Mouse (Mus musculus) limb, embryonic 14.5 days (tissue): ENCODE measurements around the gene Ahnak. TPM values are rescaled to one million over a fixed set of nuclear protein-coding genes. Genes with fewer than 3 reads are reported as not detected.

Experiments used
- ATAC-seq: fragments of 200-750 bp; cut with Nextera tagmentation; 2 replicates; pipeline ENCODE4 v1.8.0; 2017; ENCODE audit warnings: low read depth, moderate number of reproducible peaks, moderate TSS enrichment; ENCODE audit not compliant: low FRiP score
- DNase-seq: peaks from one replicate; pipeline ENCODE4 v3.0.0-alpha.2; 2015; ENCODE audit warnings: low spot score
- H3K27ac ChIP-seq: fragments of 300-500 bp; sonication (generic); replicated peaks from 2 replicates; pipeline ENCODE4 v1.5.1; 2014; ENCODE audit warnings: low read depth, mild to moderate bottlenecking, low read length, moderate library complexity, mixed read lengths
- H3K27me3 ChIP-seq: fragments of 300-500 bp; sonication (generic); 2 replicates; pipeline ENCODE4 v1.6.1; 2014; ENCODE audit warnings: low read length, mixed read lengths; ENCODE audit not compliant: control insufficient read depth, insufficient read depth
- H3K36me3 ChIP-seq: fragments of 300-500 bp; sonication (generic); 2 replicates; pipeline ENCODE4 v1.6.1; 2014; ENCODE audit warnings: mild to moderate bottlenecking, low read length, moderate library complexity, mixed read lengths; ENCODE audit not compliant: control insufficient read depth, insufficient read depth
- H3K4me1 ChIP-seq: fragments of 300-500 bp; sonication (generic); 2 replicates; pipeline ENCODE4 v1.6.1; 2014; ENCODE audit warnings: antibody characterized with exemption, low read length, mixed read lengths; ENCODE audit not compliant: control insufficient read depth, insufficient read depth
- H3K4me2 ChIP-seq: fragments of 300-500 bp; sonication (generic); replicated peaks from 2 replicates; pipeline ENCODE4 v1.6.1; 2014; ENCODE audit warnings: low read depth, mild to moderate bottlenecking, low read length, moderate library complexity; ENCODE audit not compliant: severe bottlenecking
- H3K4me3 ChIP-seq: fragments of 300-500 bp; sonication (generic); replicated peaks from 2 replicates; pipeline ENCODE4 v1.5.1; 2014; ENCODE audit warnings: low read length
- H3K9ac ChIP-seq: fragments of 300-500 bp; sonication (generic); 2 replicates; pipeline ENCODE4 v1.6.1; 2014; ENCODE audit warnings: mild to moderate bottlenecking, low read depth, low read length, moderate library complexity; ENCODE audit not compliant: severe bottlenecking
- H3K9me3 ChIP-seq: fragments of 300-500 bp; sonication (generic); 2 replicates; pipeline ENCODE4 v1.6.1; 2016; ENCODE audit warnings: low read length; ENCODE audit not compliant: control insufficient read depth
- POLR2A ChIP-seq: fragments of 200-500 bp; IDR thresholded peaks from 2 replicates; pipeline ENCODE4 v1.8.0; 2012; ENCODE audit warnings: inconsistent platforms, mild to moderate bottlenecking, moderate library complexity, borderline replicate concordance; ENCODE audit not compliant: insufficient read depth, insufficient read length; ENCODE audit errors: extremely low read depth
- WGBS: fragments of 180-500 bp; shearing (Covaris S2); extraction: QIAGEN DNeasy Blood & Tissue Kit; methylation state at CpG from one replicate; pipeline ENCODE4 v1.1.7; 2014; 5-methylcytosine and 5-hydroxymethylcytosine counted together
- polyA plus RNA-seq, 2 experiments: library from polyadenylated mRNA; depleted of rRNA in 1 of 2; stranded (reverse) in 1 of 2; unstranded in 1 of 2; fragments of >200 nt; fragmentation: Nextera tagmentation in 1 of 2; extraction: Ambion mirVana in 1 of 2; gene quantifications; 2 replicates each; pipeline versions ENCODE4 v1.2.1 to v1.2.3; 2012 to 2014

The Ahnak gene
- polyA plus RNA-seq, 2 experiments = 31.4 to 61.6 TPM

DNA sequence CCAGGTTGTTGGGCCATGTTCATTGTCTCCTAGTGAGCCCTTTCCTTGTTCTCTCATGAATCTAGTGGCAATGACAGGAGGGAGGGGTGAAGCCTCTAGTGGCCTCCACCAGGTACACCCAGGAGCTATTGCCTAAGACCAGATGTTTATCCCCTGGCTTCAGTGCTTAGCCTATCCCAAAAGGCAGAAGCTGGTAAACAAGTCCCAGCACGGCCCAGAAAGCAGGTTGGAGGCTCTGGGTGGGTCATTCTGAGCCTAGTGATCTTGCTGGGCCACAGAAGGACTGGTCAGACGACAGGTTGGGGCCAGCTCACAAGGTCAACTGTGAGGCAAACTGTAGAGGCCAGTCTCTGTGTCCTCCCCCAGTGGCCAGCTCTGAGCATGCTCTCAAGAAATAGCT, 101.6 kb downstream of the Ahnak start:
- no peak for TF ChIP-seq POLR2A
- Histone ChIP-seq H3K4me2 (no peak overlapping the region), H3K27ac (no peak overlapping the region), H3K4me3 (no peak overlapping the region), H3K9ac (no peak overlapping the region), H3K9me3 (no peaks in the 10 kb centered on the region), H3K36me3 (no peaks in the 10 kb centered on the region), H3K4me1 (no peaks in the 10 kb centered on the region), H3K27me3 (no peaks in the 10 kb centered on the region)
- ATAC-seq (no peak), DNase-seq (no peak)
- 44% methylated on average over 2 of the region's 2 CpGs for WGBS

DNA sequence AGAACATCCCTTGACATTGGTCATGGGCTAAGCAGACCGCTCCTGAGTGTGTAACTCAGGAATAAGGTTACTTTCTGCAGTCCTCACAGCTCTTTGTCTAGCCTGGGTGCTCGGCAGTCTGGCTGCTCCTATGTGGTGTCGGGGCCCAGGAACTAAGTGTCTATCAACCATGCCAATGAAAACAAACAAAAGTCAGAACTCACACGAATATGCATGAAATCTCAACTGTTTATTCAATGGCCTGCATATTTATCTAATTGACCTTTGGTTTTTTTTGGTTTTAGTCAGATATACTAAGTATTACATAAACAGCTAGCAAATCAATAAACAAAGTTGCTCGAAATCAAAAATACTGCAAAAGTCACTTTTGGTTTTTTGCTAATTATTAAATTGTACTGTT, 106.0 kb downstream of the Ahnak start:
- no peak for TF ChIP-seq POLR2A
- 79% methylated on average over 5 of the region's 5 CpGs for WGBS
- Histone ChIP-seq H3K9ac (no peak overlapping the region), H3K27me3 (no peaks in the 10 kb centered on the region), H3K4me2 (no peak overlapping the region), H3K4me3 (no peak overlapping the region), H3K4me1 (no peaks in the 10 kb centered on the region), H3K9me3 (no peaks in the 10 kb centered on the region), H3K27ac (no peak overlapping the region), H3K36me3 (no peaks in the 10 kb centered on the region)
- ATAC-seq (no peak), DNase-seq (no peak)

DNA sequence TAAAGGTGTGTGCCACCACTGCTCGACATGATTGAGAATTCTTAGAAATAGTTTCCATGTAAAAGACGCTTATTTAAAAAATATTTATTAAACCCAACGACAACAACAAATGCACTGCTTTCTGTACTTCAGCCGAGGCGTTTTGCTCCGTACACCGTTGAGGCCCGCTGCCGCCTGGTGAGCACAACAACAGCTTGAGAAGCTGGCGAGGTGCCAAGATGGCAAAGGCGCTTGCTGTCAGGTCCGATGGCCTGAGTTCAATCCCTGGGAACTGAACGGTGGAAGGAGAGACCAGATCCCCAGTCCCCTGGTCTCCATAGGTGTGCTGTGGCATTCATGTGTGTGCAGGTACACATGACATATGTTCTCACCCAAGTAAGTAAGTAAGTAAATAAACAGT, 108.4 kb downstream of the Ahnak start:
- Histone ChIP-seq H3K4me1 (no peaks in the 10 kb centered on the region), H3K4me2 (no peak overlapping the region), H3K27ac (no peak overlapping the region), H3K9me3 (no peaks in the 10 kb centered on the region), H3K27me3 (no peaks in the 10 kb centered on the region), H3K9ac (no peak overlapping the region), H3K36me3 (no peaks in the 10 kb centered on the region), H3K4me3 (no peak overlapping the region)
- WGBS = 84% methylated on average over 13 of the region's 13 CpGs
- TF ChIP-seq POLR2A = no peak
- no peak for ATAC-seq
- DNase-seq = no peak

DNA sequence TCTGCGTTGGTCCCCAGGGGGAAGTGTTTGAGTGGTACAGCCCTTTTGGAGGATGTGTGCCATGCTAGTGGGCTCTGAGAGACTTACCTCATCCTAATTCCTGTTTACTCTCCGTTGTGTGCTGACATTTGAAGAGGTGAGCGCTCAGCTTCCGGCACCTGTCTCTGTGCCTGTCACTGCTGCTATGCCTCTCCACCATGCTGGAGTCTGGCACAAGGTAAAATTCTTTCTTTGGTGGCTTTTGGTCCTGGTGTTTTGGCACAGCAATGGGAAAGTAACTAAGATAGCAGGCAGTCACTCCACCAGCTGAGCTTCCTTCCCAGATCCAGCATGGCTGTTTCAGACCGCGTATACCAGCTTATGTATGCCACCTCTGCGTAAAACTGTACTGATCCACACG, 110.7 kb downstream of the Ahnak start:
- Histone ChIP-seq H3K9ac (no peak overlapping the region), H3K4me1 (no peaks in the 10 kb centered on the region), H3K4me3 (no peak overlapping the region), H3K27me3 (no peaks in the 10 kb centered on the region), H3K9me3 (no peaks in the 10 kb centered on the region), H3K4me2 (no peak overlapping the region), H3K27ac (no peak overlapping the region), H3K36me3 (no peaks in the 10 kb centered on the region)
- DNase-seq = no peak
- TF ChIP-seq POLR2A = no peak
- ATAC-seq = no peak
- 83% methylated on average over 8 of the region's 8 CpGs for WGBS

DNA sequence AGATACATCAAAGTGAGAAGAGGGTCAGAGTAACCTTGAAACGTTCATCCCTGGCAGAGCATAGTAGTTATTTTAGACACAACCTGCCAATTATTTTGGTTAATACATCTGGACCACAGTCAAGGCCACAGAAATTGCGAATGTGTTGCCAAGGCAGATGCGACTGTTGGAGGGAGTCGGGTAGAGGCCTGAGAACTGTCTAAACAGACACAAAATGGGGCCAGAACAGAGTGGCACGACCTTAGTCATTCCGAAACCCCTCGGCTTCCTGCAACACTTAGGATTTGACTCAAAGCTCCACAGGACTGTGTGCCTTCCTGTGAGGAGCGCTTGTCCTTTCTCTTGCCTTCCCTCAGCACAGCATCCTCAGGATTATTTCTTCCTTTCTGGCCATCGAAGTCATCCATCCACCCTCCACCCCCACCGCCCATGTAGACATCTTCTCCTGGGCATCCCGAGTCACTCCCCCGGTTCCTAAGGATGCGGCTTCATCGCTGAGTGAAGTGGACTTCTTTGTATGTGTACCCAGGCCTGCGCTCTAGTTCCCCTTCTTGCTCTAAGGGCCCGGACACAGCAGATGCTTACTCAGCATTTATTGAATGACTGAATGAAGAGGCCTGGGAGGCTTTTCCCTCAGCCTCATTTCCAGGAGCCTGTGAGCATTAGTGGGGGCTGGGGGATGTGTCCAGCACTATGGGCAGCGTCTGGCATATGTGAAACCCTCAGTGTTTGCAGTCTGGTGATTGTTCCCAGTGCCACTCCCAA, 111.4 kb downstream of the Ahnak start:
- no peak for TF ChIP-seq POLR2A
- Histone ChIP-seq H3K9ac (no peak overlapping the region), H3K4me2 (no peak overlapping the region), H3K27ac (no peak overlapping the region), H3K9me3 (no peaks in the 10 kb centered on the region), H3K27me3 (no peaks in the 10 kb centered on the region), H3K4me1 (no peaks in the 10 kb centered on the region), H3K36me3 (no peaks in the 10 kb centered on the region), H3K4me3 (no peak overlapping the region)
- ATAC-seq (no peak), DNase-seq (no peak)
- 83% methylated on average over 17 of the region's 17 CpGs for WGBS
